In genomic region chr1:61298064-61298463, GRCm38 (mm10) we compare ENCODE assay signal across 8 mouse cellular contexts.
DNase-seq lines count a peak whose midpoint lies in the region; ATAC-seq and TF ChIP-seq lines count a peak whose summit lies in the region.

No protein-coding gene starts in this region.

- H3K9ac ChIP-seq in midbrain, embryonic 12.5 days (replicated peaks), result no peak overlapping the region

- no peaks in the 10 kb centered on the region; the same call in 1 of the 2 replicates for H3K4me1 ChIP-seq in cortical plate, adult 2 months (ENCODE audit: control insufficient read depth, insufficient read depth, low read length)
- peaks cover 47% of the 10 kb centered on the region for H3K4me1 ChIP-seq in midbrain, embryonic 12.5 days

- H3K4me2 ChIP-seq in midbrain, embryonic 12.5 days (replicated peaks), result no peak overlapping the region

- H3K36me3 ChIP-seq in midbrain, embryonic 12.5 days, result no peaks in the 10 kb centered on the region

- H3K4me3 ChIP-seq in cortical plate, adult 2 months (ENCODE audit: insufficient read depth, low read length), result no peak overlapping the region
- H3K4me3 ChIP-seq in midbrain, embryonic 12.5 days, result no peak overlapping the region

- no peak for TF ChIP-seq POLR2A in cortical plate, adult 2 months (IDR thresholded peaks at IDR 0.05; ENCODE audit: extremely low read depth, insufficient read depth, low read length)

- no peaks in the 10 kb centered on the region for H3K9me3 ChIP-seq in midbrain, embryonic 12.5 days

- no peak overlapping the region for H3K27ac ChIP-seq in cortical plate, adult 2 months (ENCODE audit: insufficient read depth, low read length)
- H3K27ac ChIP-seq in midbrain, embryonic 12.5 days (replicated peaks), result peak overlapping the region; percentile 54; the same call in 1 of the 2 replicates

- TF ChIP-seq CTCF in cortical plate, adult 2 months (IDR thresholded peaks at IDR 0.05; ENCODE audit: extremely low read depth, insufficient read depth, low read length), result peak; percentile 34; the same call in 1 of the 2 replicates

- ATAC-seq in midbrain, embryonic 12.5 days (ENCODE audit: low FRiP score, low read depth), result no peak

- WGBS in large intestine, adult 2 months, result 39% methylated on average over 3 of the region's 3 CpGs
- 27% methylated on average over 3 of the region's 3 CpGs for WGBS in midbrain, embryonic 12.5 days

- DNase-seq in adrenal gland, adult 2 months, result peak; percentile 51
- DNase-seq in adrenal gland, postnatal 4 days (ENCODE audit: low spot score in 2 of 2), result no peak
- DNase-seq in 3T3-L1 (ENCODE audit: low read depth, low spot score), result peak; percentile 76
- peak; percentile 61 for DNase-seq in heart, postnatal 4 days
- DNase-seq in large intestine, adult 2 months (ENCODE audit: low read depth, low spot score), result peak; percentile 21
- DNase-seq in spleen, postnatal 10 days (ENCODE audit: low spot score in 2 of 2), result no peak

- peaks cover 4% of the 10 kb centered on the region for H3K27me3 ChIP-seq in midbrain, embryonic 12.5 days

Comparison
In these comparisons a context has a peak if more than half of its experiments do, and no peak if none do; other contexts are left out.
1. DNase-seq: peak in adrenal gland, adult 2 months (single experiment), 3T3-L1 (single experiment), heart, postnatal 4 days (single experiment) and large intestine, adult 2 months (single experiment); none in adrenal gland, postnatal 4 days (0 of 2) and spleen, postnatal 10 days (0 of 2).